Mouse (Mus musculus): Measurements from ENCODE around the gene Fam171a1.

- no peak for TF ChIP-seq CTCF (IDR thresholded peaks at IDR 0.05; ENCODE audit: borderline replicate concordance, control insufficient read depth, extremely low read depth, insufficient read depth, low read length, poor library complexity)
- TF ChIP-seq POLR2A (IDR thresholded peaks at IDR 0.05; ENCODE audit: control insufficient read depth, extremely low read depth, insufficient read depth, low read length, poor library complexity), result no peak
Observed at GRCm38 (mm10) chr2:3107471-3107870, 6.6 kb upstream of the Fam171a1 start.
